Mouse (Mus musculus) layer of hippocampus, postnatal 10 days (tissue): ENCODE results near the gene Snrpf. TPM values are rescaled to one million over a fixed set of nuclear protein-coding genes. Genes with fewer than 3 reads are reported as not detected.

ENCODE experiments used
- DNase-seq, 2 experiments: peaks; one replicate each; pipeline ENCODE4 v3.0.0; 2021; ENCODE audit warnings: low spot score in 2 of 2
- long read RNA-seq: library from polyadenylated mRNA; stranded (forward); transcript quantifications from one replicate; pipeline ENCODE4 v2.0.0, GENCODE M21; 2023
- total RNA-seq, 2 experiments: library from RNA; stranded (reverse); gene quantifications; 2 replicates each; pipeline ENCODE4 v1.2.3; 2021

Snrpf gene
- total RNA-seq, result 10 to 100 TPM; 16.7 TPM
- long read RNA-seq, transcript Snrpf-201 (4 exons, 861 nt), result major isoform, 64 of 79 reads
- long read RNA-seq, partial matches to known transcripts, result 11 of 79 reads
- long read RNA-seq, other reads (novel, unspliced or antisense), result 4 of 79 reads

DNA sequence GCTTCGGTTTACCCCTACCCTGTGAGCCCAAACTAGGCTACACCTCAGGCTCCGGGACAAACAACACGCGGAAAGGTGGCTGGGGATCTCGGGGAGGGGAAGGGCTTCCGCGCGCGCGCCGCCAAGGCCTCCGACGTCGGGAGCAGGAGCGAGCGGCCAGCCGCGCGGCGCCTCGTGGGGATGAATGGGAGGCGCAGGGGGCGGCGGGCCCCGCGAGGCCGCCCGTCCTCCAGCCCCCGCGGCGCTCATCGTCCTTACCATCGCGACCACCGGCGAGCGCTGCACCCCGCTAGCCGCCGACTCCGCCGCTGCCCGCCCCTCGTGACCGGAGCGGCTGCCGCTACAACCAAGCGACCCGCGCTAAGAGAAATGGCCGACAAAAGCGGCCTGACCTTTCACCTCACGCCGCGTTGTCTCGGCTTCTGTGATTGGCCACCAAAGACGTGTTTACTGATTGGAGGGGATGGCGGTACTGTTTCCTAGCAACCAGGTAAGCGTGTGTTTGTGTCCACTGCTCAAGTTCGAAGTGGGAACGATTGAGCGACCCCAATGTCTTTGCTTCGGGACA, at the start of gene Snrpf:
Gene Snrpf (minus strand): TSS at position 426 of the 568 bp plus-strand sequence.
- DNase-seq, result peak; percentile 97

DNA sequence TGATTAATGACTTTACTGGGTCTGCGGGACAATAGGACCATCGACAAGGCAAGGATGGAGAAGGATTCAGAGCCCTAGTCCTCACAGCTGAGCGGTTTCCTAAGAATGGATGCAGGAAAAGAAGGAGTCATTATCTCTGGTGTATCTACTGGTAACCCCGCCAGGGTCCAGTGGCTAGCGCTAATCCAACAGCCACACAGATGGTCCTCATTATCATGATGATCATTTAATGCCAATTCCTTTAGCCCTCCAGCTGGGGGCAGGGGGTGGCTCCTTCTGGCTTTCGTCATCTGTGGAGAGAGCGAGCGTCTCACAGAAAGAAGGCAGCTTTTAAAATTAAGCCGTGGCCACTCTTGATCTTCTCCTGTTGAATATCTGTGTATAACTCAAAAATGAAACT, 46.4 kb upstream of the Snrpf start:
- DNase-seq, result no peak

DNA sequence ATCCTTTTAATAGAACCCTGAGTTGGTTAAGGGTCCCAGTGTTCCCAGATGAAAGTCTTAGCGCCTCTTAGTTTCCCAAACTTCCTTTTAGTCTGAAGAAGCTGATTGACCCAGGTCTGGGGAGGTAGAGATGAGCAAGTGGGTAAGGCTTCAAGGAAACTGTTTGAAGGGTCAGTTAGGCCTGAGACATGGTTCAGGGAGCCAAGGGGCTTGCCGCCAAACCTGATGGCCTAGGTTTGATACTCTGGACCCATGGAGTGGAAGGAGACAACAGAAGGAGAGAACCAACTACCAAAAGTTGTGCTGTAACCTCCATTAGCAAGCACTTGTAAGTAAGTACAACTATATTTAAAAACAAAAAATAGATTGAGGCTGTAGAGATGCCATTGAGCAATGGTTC, 44.5 kb upstream of the Snrpf start:
- DNase-seq, result no peak

DNA sequence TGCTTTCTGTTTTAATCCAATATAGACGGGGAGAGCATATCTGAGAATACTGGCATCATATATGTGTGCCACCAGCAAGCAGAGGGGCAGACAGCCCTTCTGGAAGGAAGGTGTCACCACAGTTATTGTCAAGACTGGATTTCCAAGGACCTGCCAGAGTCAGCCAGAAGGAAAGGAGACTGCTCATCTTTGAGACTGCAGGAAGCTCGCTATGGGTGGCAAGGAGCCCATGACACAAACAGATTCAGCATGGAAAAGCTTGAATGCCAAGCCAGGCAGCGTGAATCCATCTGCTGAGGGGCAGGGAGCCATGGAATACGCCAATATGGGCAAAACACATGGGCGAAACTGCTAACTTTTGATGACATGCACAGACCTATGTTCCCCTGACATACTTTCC, 44.1 kb upstream of the Snrpf start:
- peak; percentile 41 to 58 for DNase-seq

DNA sequence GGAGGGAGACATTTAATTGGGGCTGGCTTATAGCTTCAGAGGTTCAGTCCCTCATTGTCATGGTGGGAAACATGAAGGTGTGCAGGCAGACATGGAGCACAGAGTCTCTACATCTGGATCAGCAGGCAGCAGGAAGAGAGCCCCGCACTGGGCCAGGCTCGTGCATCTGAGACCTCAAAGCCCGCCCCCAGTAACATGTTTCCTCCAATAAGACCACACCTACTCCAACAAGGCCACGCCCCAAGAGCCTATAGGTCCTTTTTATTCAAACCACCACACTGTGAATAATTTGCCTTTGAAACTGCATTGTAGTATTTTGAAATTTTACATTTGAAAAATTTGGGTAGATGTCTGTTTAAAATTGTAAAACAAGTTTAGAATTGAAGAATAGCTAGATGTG, 42.6 kb upstream of the Snrpf start:
- no peak for DNase-seq

DNA sequence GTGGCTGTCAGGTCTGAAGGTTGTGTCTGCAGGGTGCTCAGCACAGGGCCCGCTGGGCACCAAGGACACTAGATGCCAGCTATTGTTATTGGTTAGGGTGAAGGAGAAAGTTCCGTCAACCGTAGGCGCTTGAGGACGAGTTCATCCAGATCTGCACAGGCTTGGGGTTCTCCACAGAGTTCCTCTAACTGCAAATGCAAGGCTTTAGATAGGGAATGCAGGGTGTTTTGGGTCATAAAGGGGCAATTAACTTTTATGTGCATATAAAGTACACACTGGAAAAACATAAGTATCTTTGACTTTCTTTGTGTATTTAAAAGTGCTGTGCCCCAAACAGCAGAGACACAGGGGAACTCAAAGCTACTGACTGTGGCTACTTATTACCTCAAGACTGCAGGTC, 40.8 kb upstream of the Snrpf start:
- no peak for DNase-seq

DNA sequence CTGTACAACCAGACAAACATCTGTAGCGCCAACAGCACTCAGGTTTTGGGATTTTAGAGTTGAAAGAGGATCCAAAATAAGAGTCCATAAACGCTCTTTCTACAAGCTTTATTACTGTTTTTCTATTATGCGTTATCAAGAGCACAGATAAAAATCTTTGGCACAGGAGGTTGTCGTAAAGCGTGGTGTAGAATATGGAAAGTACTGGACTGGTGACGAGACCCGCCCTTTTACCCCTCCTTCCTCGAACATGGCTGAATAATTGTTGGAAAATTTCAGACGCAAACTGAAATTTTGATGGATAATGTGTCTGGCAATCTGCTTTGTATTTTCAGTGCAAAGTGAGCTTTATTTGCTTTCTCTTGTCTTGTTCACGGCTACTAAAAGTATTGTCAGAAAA, 34.6 kb upstream of the Snrpf start:
- DNase-seq, result no peak

DNA sequence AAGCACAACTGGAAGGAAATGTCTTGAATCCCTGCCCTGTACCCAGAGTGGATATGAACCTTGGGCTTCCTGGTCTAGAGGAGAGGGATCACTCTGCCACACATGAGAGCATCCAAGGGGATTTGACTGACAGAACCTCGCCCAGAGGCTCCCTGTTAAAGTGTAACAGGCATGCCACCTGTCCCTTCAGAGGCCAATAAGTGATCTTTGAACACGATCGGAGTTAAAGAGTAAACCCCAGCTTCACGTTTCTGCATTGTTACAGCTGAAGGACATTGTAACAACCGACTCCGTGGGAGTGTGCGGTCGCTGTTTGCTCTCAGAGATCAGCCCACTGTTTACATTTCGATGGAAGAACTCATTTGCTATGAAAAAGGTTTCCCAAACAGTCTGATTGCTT, 34.2 kb upstream of the Snrpf start:
- DNase-seq, result no peak

DNA sequence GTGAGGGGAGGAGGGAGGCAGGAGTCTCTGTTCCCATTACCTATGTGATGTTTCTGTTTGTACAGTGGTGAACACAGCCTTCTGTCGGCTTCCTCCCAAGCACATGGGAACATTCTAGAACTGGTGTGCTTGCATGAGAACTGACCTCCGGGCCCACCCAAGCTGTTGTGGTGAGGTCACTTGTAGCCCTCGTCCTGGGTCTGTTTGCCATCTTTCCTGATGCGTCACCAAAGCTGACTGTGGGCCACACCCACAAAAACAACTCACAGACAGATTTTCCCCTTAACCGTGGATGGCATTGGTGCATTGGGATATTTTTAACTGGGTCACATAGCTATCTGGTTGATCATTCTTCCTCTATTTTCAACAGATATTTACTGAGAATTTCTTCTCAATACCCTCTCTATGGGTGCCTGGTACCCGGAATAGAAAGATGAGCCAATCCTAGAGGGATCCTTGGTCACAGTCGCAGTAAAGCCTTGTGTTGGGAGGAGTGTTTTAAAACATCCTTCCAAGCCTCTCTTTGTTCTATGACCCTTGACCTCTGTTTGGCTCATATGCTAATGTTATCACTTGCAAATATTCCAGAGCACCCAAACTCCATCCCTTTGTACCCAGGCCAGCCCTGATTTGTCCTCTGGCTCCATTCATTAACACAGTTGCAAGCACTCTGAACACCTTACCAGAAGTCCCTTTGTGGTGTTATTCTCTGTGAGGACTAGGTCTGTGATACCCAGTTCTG, 31.1 kb upstream of the Snrpf start:
- DNase-seq, result no peak

DNA sequence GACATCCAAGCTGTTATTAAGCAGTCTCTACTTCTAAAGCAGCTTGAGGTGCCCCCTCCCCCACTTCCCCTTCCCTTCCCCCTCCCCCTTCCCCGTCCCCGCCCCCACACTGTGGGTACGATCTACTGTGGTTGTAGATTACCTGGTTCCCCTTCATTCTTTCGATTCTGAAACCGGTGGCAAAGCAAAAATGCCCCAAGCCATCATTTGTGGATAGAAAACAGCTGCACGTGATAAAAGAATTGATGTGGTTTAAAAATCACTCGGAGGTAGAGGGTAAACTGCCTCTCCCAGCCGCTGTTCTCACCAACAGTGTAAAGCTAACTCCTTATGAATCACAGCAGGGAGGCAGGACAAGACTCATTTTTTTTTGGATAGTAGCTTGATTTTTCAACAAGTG, 25.3 kb upstream of the Snrpf start:
- DNase-seq, result no peak

DNA sequence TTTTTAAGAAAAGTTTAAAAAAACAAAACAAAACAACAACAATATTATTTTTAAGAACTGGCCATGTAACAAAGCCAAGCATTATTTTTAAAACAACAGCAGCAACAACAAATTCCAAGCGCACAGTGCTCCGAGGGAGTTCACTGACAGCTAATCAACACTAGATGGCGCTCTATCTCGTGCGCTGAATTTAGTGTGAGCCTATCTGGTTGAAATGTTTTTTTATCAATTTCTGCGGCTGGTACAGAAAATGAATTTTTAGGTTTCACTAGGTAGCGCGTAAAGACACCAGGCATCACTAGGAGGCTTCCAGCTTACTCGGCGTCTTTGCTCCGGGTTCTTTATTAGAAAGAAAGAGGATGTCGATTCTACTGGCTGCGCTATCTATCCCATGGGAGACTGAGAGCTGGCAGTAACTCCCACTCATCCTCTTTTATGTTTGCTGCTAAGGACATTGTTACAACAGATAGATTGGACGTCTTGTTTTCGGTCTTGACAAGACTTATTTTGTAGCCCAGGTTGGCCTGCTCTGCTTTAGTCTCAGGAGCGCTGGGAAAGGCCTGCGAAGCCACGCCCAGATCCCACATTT, 22.0 kb upstream of the Snrpf start:
- peak; percentile 45 to 46 for DNase-seq

DNA sequence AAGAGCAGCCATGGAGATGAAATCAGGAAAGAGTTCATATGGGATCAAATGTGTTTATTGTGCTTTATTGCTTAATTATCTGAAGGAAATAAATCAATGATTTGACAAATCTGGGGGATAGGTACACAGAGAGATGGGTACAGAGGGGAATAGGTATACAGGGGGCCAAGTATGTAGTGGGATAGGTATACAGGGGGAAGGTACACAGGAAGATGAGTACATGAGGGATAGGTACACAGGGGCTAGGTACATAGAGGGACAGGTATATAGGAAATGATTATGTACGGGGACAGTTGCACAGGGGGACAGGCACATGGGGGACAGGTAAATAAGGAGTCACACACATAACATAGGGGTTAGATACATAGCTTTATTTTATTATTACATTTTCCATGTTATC, 21.4 kb upstream of the Snrpf start:
- DNase-seq, result no peak

DNA sequence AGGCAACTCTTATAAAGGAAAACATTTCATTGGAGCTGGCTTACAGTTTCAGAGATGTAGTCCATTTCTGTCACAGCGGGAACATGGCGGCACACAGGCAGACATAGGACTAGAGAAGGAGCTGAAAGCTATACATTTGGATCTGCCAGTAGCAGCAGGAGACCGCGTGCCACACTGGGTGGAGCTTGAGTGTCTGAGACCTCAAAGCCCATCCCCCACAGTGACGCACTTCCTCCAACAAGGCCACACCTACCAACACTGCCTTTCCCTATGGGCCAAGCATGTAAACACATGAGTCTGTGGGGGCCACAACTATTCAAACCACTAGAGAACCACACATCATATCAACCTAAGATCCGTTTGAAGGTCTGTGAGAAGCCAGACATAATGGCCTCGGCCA, 19.7 kb upstream of the Snrpf start:
- no peak for DNase-seq

DNA sequence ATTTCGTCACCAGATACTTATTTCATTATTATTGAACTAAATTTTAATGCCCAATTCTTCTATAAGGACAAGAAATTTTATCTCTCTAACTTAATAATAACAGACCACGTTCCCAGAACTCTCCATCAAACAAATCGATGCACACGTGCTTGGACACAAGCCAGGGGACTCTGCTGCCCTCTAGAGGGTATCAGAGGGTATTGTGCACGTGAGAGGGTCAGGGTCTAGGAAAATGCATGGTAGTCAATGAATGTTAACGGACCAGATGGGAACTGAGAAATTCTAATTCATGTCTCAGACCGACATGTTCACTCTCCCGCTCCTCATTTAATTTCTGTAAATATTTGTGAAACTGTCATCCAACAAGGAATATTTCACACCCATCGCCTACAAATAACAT, 18.5 kb upstream of the Snrpf start:
- no peak for DNase-seq

DNA sequence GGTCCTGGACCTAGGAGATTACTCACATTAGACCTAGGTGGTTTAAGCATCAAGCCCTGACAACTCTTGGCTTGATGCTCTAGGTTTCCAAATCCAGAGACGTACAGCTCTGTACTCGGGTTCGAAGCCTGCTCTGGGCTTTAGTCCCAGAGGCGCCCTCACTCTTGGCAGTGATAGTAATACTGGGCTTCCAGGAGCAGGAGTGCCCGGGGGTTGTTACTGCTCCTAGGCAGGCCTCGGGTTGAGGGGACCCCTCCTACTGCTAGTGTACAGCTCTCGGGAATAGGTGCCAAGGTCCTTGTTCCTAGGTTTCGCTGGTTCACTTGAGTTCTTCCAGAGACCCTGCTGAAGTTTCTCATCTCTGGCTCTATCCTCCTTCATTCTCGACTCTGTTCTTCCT, 16.8 kb upstream of the Snrpf start:
- DNase-seq, result no peak

DNA sequence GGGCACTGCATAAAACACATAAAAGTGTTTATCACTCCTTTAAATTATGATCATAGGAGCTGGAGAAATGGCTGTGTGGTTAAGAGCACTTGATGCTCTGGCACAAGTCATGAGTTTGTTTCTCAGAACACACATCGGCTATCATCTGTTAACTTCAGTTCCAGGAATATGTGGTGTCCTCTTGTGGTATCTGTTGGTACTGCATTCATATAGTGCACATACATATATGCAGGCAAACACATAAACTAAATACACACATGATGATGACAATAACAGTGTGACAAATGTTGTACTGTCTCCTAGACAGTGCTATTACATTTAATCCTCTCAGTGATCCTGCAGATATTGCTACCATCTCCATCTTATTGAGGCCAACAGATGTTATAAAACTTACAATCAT, 13.8 kb upstream of the Snrpf start:
- no peak for DNase-seq

DNA sequence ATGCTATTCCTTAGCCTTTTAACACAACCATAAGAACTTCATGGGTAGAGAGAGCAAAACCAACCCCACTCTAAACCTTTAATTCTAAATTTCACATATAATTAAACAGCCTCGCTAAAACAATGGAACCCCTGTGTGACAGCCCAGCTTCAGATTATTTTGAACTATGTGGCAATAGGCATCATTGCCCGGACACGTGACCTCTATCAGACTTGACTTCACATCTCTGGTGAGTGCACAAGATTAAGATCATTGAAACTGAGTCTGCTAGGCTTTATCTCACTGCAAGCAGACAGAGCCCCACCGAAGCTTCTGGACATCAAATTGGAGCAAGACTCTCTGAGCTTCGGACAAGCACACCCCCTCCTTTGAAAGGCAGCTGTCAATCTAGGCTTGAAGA, 12.8 kb upstream of the Snrpf start:
- no peak for DNase-seq

DNA sequence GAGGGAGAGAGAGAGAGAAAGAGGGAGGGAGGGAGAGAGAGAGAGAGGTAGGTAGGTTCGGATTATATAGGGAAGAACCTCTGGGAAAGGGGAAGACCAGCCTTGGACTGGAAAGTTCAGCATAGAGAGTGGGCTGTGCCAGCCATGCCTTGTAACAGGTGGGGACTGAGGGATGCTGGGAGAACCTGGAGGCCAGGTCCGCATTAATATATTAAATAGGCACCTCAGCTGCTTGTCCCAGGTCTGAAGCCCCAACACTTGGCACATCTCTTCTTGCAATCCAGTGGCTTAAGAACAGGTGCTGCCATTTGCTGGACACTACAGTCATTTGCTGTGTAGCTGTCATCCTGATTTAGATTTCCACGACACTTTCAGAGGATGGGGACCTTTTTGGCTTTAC, 7.1 kb upstream of the Snrpf start:
- no peak for DNase-seq

DNA sequence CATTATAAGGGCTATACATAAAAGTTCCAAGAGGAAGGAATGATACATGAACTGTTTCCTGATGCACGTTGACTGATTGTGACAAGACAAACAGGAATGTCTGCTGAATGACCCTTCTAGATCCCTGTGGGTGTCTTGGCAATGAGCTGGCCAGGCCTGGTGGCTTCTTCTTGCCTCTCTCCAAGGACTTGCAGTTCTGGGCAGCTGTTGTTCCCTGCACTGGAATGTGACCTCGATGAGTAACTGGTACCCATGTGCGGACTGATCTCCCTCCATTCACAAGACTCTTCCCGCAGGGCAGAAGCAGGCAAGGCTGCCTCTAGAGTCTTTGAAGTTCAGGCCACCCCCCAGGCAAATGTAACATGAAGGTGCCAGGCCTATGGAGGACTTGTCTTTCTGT, 6.3 kb upstream of the Snrpf start:
- no peak for DNase-seq

DNA sequence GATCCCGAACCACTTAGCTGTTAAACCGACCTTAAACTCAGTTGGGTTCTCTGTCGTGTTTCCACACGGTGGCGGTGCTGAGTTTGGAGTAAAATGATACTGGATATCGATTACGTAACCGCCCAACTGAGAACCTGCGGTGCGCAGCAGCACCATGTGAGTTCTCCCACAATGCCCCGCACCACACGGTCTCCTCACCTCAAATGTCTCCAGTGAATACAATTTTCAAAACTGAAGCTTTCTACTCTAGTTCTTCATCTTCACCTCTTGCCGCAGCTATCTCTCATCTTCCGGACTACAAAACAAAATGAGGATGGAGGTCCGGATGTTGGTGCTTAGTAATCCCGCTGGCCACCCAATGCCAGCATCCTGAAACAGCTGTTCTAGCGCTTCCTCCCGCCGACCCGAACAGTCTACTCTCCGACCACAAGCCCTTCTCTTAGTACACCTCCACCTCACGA, 4.5 kb upstream of the Snrpf start:
- DNase-seq, result peak; percentile 87 to 89

DNA sequence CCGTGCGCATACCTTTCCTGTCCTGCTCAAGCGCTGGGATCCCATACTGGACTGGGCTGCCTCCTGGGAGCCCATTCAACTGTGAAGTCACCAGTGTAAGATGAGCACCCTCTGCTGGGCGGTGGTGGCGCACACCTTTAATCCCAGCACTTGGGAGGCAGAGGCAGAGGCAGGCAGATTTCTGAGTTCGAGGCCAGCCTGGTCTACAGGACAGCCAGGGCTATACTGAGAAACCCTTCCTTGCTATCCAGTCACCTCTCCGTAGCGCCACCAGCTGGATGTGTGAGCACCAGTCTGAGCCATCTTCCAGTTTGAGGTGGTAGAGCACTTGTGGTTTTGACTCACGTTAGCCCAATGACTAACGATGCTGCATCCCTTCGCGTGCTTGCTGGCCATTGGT, 3.0 kb upstream of the Snrpf start:
- peak in 1 of 2 experiments; percentile 25 for DNase-seq

DNA sequence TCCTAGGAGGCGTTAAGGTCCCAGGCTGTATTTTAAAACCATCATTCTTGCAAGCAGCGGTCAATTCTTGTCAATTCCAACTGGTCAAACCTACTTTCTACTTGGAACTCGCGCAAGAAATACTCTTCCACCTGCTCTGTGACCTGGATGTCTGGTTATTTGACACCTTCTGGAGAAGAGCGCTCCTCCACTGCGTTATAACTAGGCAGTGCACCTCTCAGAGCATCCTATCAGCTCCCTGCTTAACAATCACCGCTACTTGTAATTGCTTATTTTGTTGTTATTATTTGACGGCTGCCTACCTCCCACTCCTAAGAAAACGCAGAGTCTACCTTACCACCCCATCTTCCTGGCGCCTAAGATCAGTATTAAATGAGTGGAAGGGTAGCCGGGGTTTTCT, 710 bp downstream of the Snrpf start:
- DNase-seq, result no peak
